Mouse (Mus musculus) embryonic fibroblast, embryonic 13.5 days (primary cell): ENCODE data around the gene Ankrd54.

Source experiments
- CTCF ChIP-seq: IDR thresholded peaks from 2 replicates; pipeline ENCODE4 v1.5.1; 2011; ENCODE audit warnings: mild to moderate bottlenecking, control low read depth, low read length, moderate library complexity, borderline replicate concordance; ENCODE audit not compliant: insufficient read depth
- POLR2A ChIP-seq: IDR thresholded peaks from 2 replicates; pipeline ENCODE4 v1.6.1; 2011; ENCODE audit warnings: low read depth, mild to moderate bottlenecking, control low read depth, low read length, moderate library complexity

DNA sequence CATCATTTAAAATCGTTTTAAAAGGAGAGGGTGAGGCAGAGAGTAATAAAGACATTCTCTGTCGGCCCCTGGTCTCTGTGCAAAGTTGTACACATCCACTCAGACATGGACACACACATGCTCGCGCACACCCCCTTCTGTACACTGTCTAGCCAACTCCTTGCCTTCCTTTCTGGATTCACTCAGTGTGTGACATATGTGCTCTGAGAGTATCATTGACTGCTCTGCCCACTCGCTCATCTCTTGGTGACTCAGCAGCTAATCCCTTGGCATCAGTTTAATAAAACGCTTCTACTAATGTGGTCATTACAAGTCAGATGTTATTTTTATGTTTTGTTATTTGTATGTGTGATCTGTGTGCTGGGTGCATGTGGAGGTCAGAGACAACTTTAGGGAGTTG is 29.6 kb upstream of the Ankrd54 start:
- TF ChIP-seq POLR2A: no peak
- no peak for TF ChIP-seq CTCF
